Mouse (Mus musculus) hindbrain, embryonic 12.5 days (tissue): ENCODE measurements at regions not wholly inside any gene's neighbourhood (a gene's known extent, or its start where the extent isn't known, plus 50 kb on each side); places are given as distances from the start of the nearest gene placed in this dataset.

Experiments
- ATAC-seq: fragments of 200-750 bp; cut with Nextera tagmentation; 2 replicates; pipeline ENCODE4 v1.8.0; 2017; ENCODE audit warnings: moderate TSS enrichment; ENCODE audit not compliant: low FRiP score
- H3K27ac ChIP-seq: fragments of 300-500 bp; sonication (generic); 2 replicates; pipeline ENCODE4 v1.5.1; 2016; ENCODE audit warnings: mild to moderate bottlenecking
- H3K27me3 ChIP-seq: fragments of 300-500 bp; sonication (generic); 2 replicates; pipeline ENCODE4 v1.6.1; 2016; ENCODE audit warnings: mild to moderate bottlenecking
- H3K36me3 ChIP-seq: fragments of 300-500 bp; sonication (generic); 2 replicates; pipeline ENCODE4 v1.6.1; 2016; ENCODE audit warnings: mild to moderate bottlenecking
- H3K4me1 ChIP-seq: fragments of 300-500 bp; sonication (generic); 2 replicates; pipeline ENCODE4 v1.6.1; 2016
- H3K4me2 ChIP-seq: fragments of 300-500 bp; sonication (generic); replicated peaks from 2 replicates; pipeline ENCODE4 v1.6.1; 2016; ENCODE audit warnings: mild to moderate bottlenecking
- H3K4me3 ChIP-seq: fragments of 300-500 bp; sonication (generic); 2 replicates; pipeline ENCODE4 v1.5.1; 2016; ENCODE audit warnings: mild to moderate bottlenecking
- H3K9ac ChIP-seq: fragments of 300-500 bp; sonication (generic); 2 replicates; pipeline ENCODE4 v1.6.1; 2016; ENCODE audit warnings: mild to moderate bottlenecking, moderate library complexity
- H3K9me3 ChIP-seq: fragments of 300-500 bp; sonication (generic); replicated peaks from 2 replicates; pipeline ENCODE4 v1.6.1; 2016; ENCODE audit warnings: mild to moderate bottlenecking
- WGBS: fragments of 180-500 bp; shearing (Covaris S2); methylation state at CpG from one replicate; pipeline ENCODE4 v1.1.7; 2016; 5-methylcytosine and 5-hydroxymethylcytosine counted together

- Histone ChIP-seq H3K4me3 (no peak overlapping the region), H3K4me1 (no peaks in the 10 kb centered on the region), H3K9ac (no peak overlapping the region), H3K9me3 (no peaks in the 10 kb centered on the region), H3K27me3 (no peaks in the 10 kb centered on the region), H3K27ac (no peak overlapping the region), H3K4me2 (no peak overlapping the region), H3K36me3 (no peaks in the 10 kb centered on the region)
- no peak for ATAC-seq
- 76% methylated on average over 16 of the region's 16 CpGs for WGBS
Measured at GRCm38 (mm10) chr5:101239298-101240118, 394.0 kb downstream of the Gpat3 start.

GRCm38 (mm10) chr5:101236163-101236693 lies 390.7 kb downstream of the Gpat3 start:
- Histone ChIP-seq H3K4me1 (no peaks in the 10 kb centered on the region), H3K4me2 (no peak overlapping the region), H3K27ac (no peak overlapping the region), H3K27me3 (no peaks in the 10 kb centered on the region), H3K9me3 (no peaks in the 10 kb centered on the region), H3K36me3 (no peaks in the 10 kb centered on the region), H3K9ac (no peak overlapping the region), H3K4me3 (no peak overlapping the region)
- no peak for ATAC-seq
- WGBS, result 76% methylated on average over 9 of the region's 9 CpGs

GRCm38 (mm10) chr5:101222390-101222789 lies 376.9 kb downstream of the Gpat3 start:
- Histone ChIP-seq H3K9me3 (no peaks in the 10 kb centered on the region), H3K4me3 (no peak overlapping the region), H3K9ac (no peak overlapping the region), H3K27me3 (no peaks in the 10 kb centered on the region; the same call in 1 of the 2 replicates), H3K4me1 (no peaks in the 10 kb centered on the region), H3K27ac (no peak overlapping the region), H3K4me2 (no peak overlapping the region), H3K36me3 (no peaks in the 10 kb centered on the region)
- no peak for ATAC-seq
- 94% methylated on average over 10 of the region's 10 CpGs for WGBS

- no peaks in the 10 kb centered on the region for H3K4me1 ChIP-seq
- no peaks in the 10 kb centered on the region; the same call in 1 of the 2 replicates for H3K27me3 ChIP-seq
- H3K9ac ChIP-seq, result no peak overlapping the region
- H3K9me3 ChIP-seq, result no peaks in the 10 kb centered on the region
- 88% methylated on average over 3 of the region's 3 CpGs for WGBS
- no peak overlapping the region for H3K27ac ChIP-seq
- no peaks in the 10 kb centered on the region for H3K36me3 ChIP-seq
- no peak overlapping the region for H3K4me2 ChIP-seq
- ATAC-seq, result no peak
- H3K4me3 ChIP-seq, result no peak overlapping the region
Measured at GRCm38 (mm10) chr5:101218082-101218481, 372.6 kb downstream of the Gpat3 start.

- Histone ChIP-seq H3K27ac (no peak overlapping the region), H3K4me3 (no peak overlapping the region), H3K9ac (no peak overlapping the region), H3K4me2 (no peak overlapping the region), H3K27me3 (no peaks in the 10 kb centered on the region; the same call in 1 of the 2 replicates), H3K36me3 (no peaks in the 10 kb centered on the region), H3K4me1 (no peaks in the 10 kb centered on the region), H3K9me3 (no peaks in the 10 kb centered on the region)
- WGBS, result 91% methylated on average over 10 of the region's 10 CpGs
- ATAC-seq, result no peak
Measured at GRCm38 (mm10) chr5:101216837-101217571, 371.5 kb downstream of the Gpat3 start.

- 84% methylated on average over 4 of the region's 4 CpGs for WGBS
Measured at GRCm38 (mm10) chr5:101211974-101212373, 366.5 kb downstream of the Gpat3 start.

GRCm38 (mm10) chr5:101208150-101208549 lies 362.6 kb downstream of the Gpat3 start:
- H3K4me1 ChIP-seq, result no peaks in the 10 kb centered on the region
- no peak overlapping the region for H3K4me3 ChIP-seq
- H3K4me2 ChIP-seq, result no peak overlapping the region
- no peak overlapping the region for H3K27ac ChIP-seq
- WGBS, result 91% methylated on average over 5 of the region's 5 CpGs
- no peak overlapping the region for H3K9ac ChIP-seq
- H3K9me3 ChIP-seq, result no peaks in the 10 kb centered on the region
- ATAC-seq, result no peak
- no peaks in the 10 kb centered on the region for H3K36me3 ChIP-seq
- H3K27me3 ChIP-seq, result no peaks in the 10 kb centered on the region

More at GRCm38 (mm10) chr5:101211974-101212373, 366.5 kb downstream of the Gpat3 start:
- no peak for ATAC-seq
- no peaks in the 10 kb centered on the region for H3K36me3 ChIP-seq
- no peaks in the 10 kb centered on the region for H3K9me3 ChIP-seq
- H3K27ac ChIP-seq, result no peak overlapping the region
- no peak overlapping the region for H3K9ac ChIP-seq
- no peak overlapping the region for H3K4me3 ChIP-seq
- H3K27me3 ChIP-seq, result no peaks in the 10 kb centered on the region
- H3K4me2 ChIP-seq, result no peak overlapping the region
- no peaks in the 10 kb centered on the region for H3K4me1 ChIP-seq

- Histone ChIP-seq H3K4me3 (no peak overlapping the region), H3K4me1 (no peaks in the 10 kb centered on the region), H3K9me3 (no peaks in the 10 kb centered on the region), H3K4me2 (no peak overlapping the region), H3K27me3 (no peaks in the 10 kb centered on the region), H3K9ac (no peak overlapping the region), H3K36me3 (no peaks in the 10 kb centered on the region), H3K27ac (no peak overlapping the region)
- ATAC-seq, result no peak
- WGBS, result 85% methylated on average over 4 of the region's 4 CpGs
Measured at GRCm38 (mm10) chr5:101195501-101195900, 350.0 kb downstream of the Gpat3 start.

GRCm38 (mm10) chr5:101190976-101191375 lies 345.5 kb downstream of the Gpat3 start:
- Histone ChIP-seq H3K9me3 (no peaks in the 10 kb centered on the region), H3K36me3 (no peaks in the 10 kb centered on the region), H3K9ac (no peak overlapping the region), H3K4me3 (no peak overlapping the region), H3K27me3 (peaks cover 5% of the 10 kb centered on the region; the same call in 1 of the 2 replicates), H3K4me2 (no peak overlapping the region), H3K27ac (no peak overlapping the region), H3K4me1 (no peaks in the 10 kb centered on the region; the same call in 1 of the 2 replicates)
- ATAC-seq, result no peak
- WGBS, result 89% methylated on average over 2 of the region's 2 CpGs

- no peaks in the 10 kb centered on the region for H3K27me3 ChIP-seq
- 89% methylated on average over 9 of the region's 9 CpGs for WGBS
- H3K4me1 ChIP-seq, result no peaks in the 10 kb centered on the region
- no peak overlapping the region for H3K4me2 ChIP-seq
- H3K4me3 ChIP-seq, result no peak overlapping the region
- no peak overlapping the region for H3K9ac ChIP-seq
- no peaks in the 10 kb centered on the region for H3K9me3 ChIP-seq
- no peak for ATAC-seq
- H3K36me3 ChIP-seq, result no peaks in the 10 kb centered on the region
- H3K27ac ChIP-seq, result no peak overlapping the region
Measured at GRCm38 (mm10) chr5:101173183-101173582, 327.7 kb downstream of the Gpat3 start.

DNA sequence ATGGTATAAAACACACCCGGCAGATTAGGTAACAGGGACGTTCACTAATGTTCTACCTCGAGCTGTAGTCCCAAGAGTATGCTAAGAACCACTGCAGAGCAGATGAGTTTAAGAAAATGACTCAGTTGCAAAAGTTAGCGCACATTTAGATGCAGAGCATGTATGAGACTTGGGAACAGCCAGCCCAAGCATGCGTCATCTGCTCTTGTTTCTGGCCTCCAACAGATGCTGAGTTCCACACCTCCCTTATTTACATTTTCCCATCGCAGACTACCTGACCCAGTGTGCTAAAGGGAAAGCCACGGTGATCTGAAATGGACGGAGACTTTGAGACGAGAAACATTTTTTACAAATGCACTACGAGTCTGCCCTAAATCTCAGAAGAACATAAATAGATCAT lies 327.3 kb downstream of the Gpat3 start:
- Histone ChIP-seq H3K9me3 (no peaks in the 10 kb centered on the region), H3K27ac (no peak overlapping the region), H3K9ac (no peak overlapping the region), H3K4me1 (no peaks in the 10 kb centered on the region), H3K4me3 (no peak overlapping the region), H3K4me2 (no peak overlapping the region), H3K36me3 (no peaks in the 10 kb centered on the region), H3K27me3 (no peaks in the 10 kb centered on the region)
- WGBS, result 81% methylated on average over 10 of the region's 10 CpGs
- ATAC-seq, result no peak

DNA sequence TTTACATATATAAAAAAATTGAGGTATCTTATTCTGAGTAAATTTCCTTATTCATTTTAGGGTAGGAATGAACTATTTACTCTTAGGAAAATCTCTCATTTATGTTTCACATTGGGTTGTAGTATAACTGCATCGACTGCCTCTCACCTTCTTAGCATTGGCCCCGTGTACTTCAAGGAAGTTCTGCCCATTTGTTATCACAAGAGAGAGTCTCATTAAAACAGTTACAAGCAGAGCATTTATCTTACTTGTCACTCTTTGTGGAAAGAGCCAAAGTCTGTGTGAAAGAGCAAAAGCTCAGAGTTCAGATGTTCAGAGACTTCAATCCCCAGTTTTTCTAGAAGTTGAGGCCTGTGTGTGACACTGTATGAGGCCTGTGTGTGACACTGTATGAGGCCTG lies 323.6 kb downstream of the Gpat3 start:
- Histone ChIP-seq H3K27me3 (no peaks in the 10 kb centered on the region), H3K4me2 (no peak overlapping the region), H3K4me3 (no peak overlapping the region), H3K9me3 (no peaks in the 10 kb centered on the region), H3K36me3 (no peaks in the 10 kb centered on the region), H3K9ac (no peak overlapping the region), H3K4me1 (no peaks in the 10 kb centered on the region), H3K27ac (no peak overlapping the region)
- no peak for ATAC-seq
- WGBS, result 74% methylated on average over 2 of the region's 2 CpGs
